Mouse (Mus musculus): ENCODE results near the gene Lexm. TPM values are rescaled to one million over a fixed set of nuclear protein-coding genes. Genes with fewer than 3 reads are reported as not detected.
A peak's percentile ranks its signal among the peaks of the same experiment; 100 is the strongest.

The Lexm gene
- total and polyA plus RNA-seq, 2 experiments from 2014 or later, result not detected

DNA sequence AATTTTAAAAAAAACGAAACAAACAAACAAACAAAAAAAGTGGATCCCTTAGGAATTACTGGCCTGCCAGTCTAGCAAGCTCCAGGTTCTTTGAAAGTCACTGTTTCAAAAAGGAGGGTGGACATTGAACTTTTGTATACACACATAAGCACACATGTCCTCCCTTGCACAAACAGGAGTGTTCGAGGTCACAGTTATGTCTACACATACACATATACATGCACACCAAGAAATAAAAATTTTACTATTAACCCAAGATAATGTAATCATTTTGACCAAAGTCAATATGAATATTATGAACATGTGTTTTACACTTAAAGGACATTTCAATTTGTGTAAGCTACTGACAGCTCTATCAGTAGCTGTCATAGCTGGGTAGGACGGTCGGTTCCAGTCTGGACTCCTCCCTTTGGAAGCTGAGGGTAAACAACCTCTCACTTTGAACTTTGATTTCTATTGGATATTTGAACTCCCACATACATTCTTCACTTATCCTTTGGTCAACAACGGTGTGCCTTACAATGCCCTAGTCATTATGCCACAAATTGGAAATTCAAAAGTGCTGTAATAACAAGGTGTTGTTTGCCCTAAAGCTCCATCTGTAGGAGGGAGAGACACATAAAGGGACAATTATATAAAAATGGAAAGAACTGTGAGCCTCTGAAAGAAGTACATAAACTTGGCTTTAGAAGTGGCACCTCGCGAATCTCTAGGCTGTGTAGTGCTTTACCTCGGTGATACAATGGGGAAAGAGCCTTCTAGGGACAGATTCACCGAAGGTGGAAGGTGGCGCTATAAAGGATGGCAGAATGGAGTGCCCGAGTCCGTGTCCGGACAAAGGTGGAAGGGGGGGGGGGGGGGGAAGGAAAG lies 57.5 kb downstream of the Lexm start:
- ATAC-seq (ENCODE audit: low FRiP score), result no peak
- peak overlapping the region; percentile 79 for H3K4me3 ChIP-seq (ENCODE audit: low read depth, low read length)
- H3K36me3 ChIP-seq (ENCODE audit: insufficient read depth, low read length), result peaks cover 3% of the 10 kb centered on the region; the same call in 1 of the 2 replicates
- H3K9ac ChIP-seq (replicated peaks; ENCODE audit: low read length, poor library complexity, severe bottlenecking), result no peak overlapping the region
- peak overlapping the region; percentile 78; the same call in 1 of the 2 replicates for H3K27ac ChIP-seq (ENCODE audit: low read depth, low read length)
- WGBS, result 28% methylated on average over 13 of the region's 13 CpGs
- peaks cover 21% of the 10 kb centered on the region for H3K4me1 ChIP-seq (ENCODE audit: insufficient read depth, low read length)
- H3K4me2 ChIP-seq (ENCODE audit: low read depth, low read length, poor library complexity, severe bottlenecking), result peak overlapping the region; percentile 94
- TF ChIP-seq CTCF (IDR thresholded peaks at IDR 0.05), result peak; percentile 33; the same call in 1 of the 2 replicates
- no peaks in the 10 kb centered on the region for H3K27me3 ChIP-seq (ENCODE audit: insufficient read depth, low read length)
- DNase-seq (ENCODE audit: low spot score), result no peak
- H3K9me3 ChIP-seq (ENCODE audit: low read length), result no peaks in the 10 kb centered on the region

DNA sequence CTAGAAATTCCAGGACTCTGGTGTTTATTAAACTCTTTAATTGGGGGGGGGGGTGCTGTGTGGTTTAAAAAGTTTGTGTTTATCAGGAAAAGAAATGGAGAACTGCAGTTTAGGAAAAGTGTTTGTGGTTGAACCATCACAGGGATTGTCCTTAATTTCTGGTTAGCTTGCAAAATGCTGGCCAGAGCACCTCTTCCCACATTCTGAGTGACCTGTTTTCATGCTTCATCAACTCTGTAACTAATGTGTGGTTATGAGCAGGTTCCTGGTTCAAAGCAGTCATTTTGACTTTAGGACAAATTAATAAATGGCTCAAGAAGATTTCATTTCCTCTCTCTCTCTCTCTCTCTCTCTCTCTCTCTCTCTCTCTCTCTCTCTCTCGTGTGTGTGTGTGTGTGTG lies 59.1 kb downstream of the Lexm start:
- Histone ChIP-seq H3K9me3 (ENCODE audit: low read length) (no peaks in the 10 kb centered on the region), H3K27ac (ENCODE audit: low read depth, low read length) (no peak overlapping the region), H3K4me3 (ENCODE audit: low read depth, low read length) (no peak overlapping the region), H3K36me3 (ENCODE audit: insufficient read depth, low read length) (no peaks in the 10 kb centered on the region), H3K9ac (replicated peaks; ENCODE audit: low read length, poor library complexity, severe bottlenecking) (no peak overlapping the region), H3K27me3 (ENCODE audit: insufficient read depth, low read length) (no peaks in the 10 kb centered on the region), H3K4me2 (ENCODE audit: low read depth, low read length, poor library complexity, severe bottlenecking) (no peak overlapping the region), H3K4me1 (ENCODE audit: insufficient read depth, low read length) (peaks cover 12% of the 10 kb centered on the region; the same call in 1 of the 2 replicates)
- no peak for TF ChIP-seq CTCF (IDR thresholded peaks at IDR 0.05)
- ATAC-seq (ENCODE audit: low FRiP score), result no peak
- DNase-seq (ENCODE audit: low spot score), result no peak
- WGBS, result no CpG with 5 or more reads among the region's 1 CpGs

DNA sequence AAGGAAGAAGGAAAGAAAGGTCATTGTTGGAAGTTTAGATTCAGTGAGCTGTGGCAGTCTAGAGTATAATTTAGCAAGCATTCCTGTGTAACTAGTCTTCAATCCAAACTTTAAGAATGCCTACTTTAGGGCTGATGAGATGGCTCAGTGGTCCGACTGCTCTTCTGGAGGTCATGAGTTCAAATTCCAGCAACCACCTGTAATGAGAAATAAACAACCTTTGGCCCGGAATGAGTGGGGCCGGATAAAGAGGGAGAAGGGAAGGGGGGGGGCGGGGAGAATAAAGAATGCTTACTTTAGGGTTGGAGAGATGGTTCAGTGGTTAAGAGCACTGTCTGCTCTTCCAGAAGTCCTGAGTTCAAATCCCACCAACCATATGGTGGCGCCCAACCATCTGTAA lies 59.8 kb downstream of the Lexm start:
- no peak overlapping the region for H3K9ac ChIP-seq (replicated peaks; ENCODE audit: low read length, poor library complexity, severe bottlenecking)
- no peak for DNase-seq (ENCODE audit: low spot score)
- no peak for ATAC-seq (ENCODE audit: low FRiP score)
- H3K36me3 ChIP-seq (ENCODE audit: insufficient read depth, low read length), result no peaks in the 10 kb centered on the region
- H3K9me3 ChIP-seq (ENCODE audit: low read length), result no peaks in the 10 kb centered on the region
- WGBS, result 90% methylated on average over 5 of the region's 5 CpGs
- H3K4me2 ChIP-seq (ENCODE audit: low read depth, low read length, poor library complexity, severe bottlenecking), result no peak overlapping the region
- no peaks in the 10 kb centered on the region for H3K27me3 ChIP-seq (ENCODE audit: insufficient read depth, low read length)
- no peak for TF ChIP-seq CTCF (IDR thresholded peaks at IDR 0.05)
- H3K4me3 ChIP-seq (ENCODE audit: low read depth, low read length), result no peak overlapping the region
- H3K27ac ChIP-seq (ENCODE audit: low read depth, low read length), result no peak overlapping the region
- peaks cover 6% of the 10 kb centered on the region; the same call in 1 of the 2 replicates for H3K4me1 ChIP-seq (ENCODE audit: insufficient read depth, low read length)

- ATAC-seq (ENCODE audit: low FRiP score) (no peak), DNase-seq (ENCODE audit: low spot score) (no peak)
- Histone ChIP-seq H3K27me3 (ENCODE audit: insufficient read depth, low read length) (no peaks in the 10 kb centered on the region), H3K4me3 (ENCODE audit: low read depth, low read length) (no peak overlapping the region), H3K36me3 (ENCODE audit: insufficient read depth, low read length) (no peaks in the 10 kb centered on the region), H3K9me3 (ENCODE audit: low read length) (no peaks in the 10 kb centered on the region), H3K4me1 (ENCODE audit: insufficient read depth, low read length) (no peaks in the 10 kb centered on the region), H3K9ac (replicated peaks; ENCODE audit: low read length, poor library complexity, severe bottlenecking) (no peak overlapping the region), H3K27ac (ENCODE audit: low read depth, low read length) (no peak overlapping the region), H3K4me2 (ENCODE audit: low read depth, low read length, poor library complexity, severe bottlenecking) (no peak overlapping the region)
- no peak for TF ChIP-seq CTCF (IDR thresholded peaks at IDR 0.05)
- 70% methylated on average over 8 of the region's 8 CpGs for WGBS
These were observed 66.4 kb downstream of the Lexm start for GRCm38 (mm10) chr4:106550516-106551166.

DNA sequence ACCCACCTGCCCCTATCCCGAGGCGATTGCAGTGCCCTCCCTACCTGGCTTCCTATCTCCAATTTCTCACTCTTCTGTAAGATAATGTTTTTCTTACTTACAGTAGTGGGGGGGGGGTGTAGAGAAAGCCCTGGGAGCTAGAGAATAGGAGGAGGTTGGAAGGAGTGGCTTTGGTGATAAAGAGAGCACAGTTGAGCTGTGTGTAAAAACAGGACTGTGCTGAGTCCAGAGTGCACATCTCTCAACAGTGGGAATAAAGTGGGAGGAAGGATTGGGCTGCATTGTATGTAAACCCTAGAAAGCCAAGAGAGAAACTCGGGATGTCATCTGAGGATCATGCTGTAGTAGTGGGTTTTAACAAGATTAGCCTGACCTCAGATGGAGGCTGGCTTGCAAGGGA lies 68.9 kb downstream of the Lexm start:
- H3K4me3 ChIP-seq (ENCODE audit: low read depth, low read length), result no peak overlapping the region
- DNase-seq (ENCODE audit: low spot score) (no peak), ATAC-seq (ENCODE audit: low FRiP score) (no peak)
- no peak for TF ChIP-seq CTCF (IDR thresholded peaks at IDR 0.05)
- H3K4me1 ChIP-seq (ENCODE audit: insufficient read depth, low read length), result no peaks in the 10 kb centered on the region
- H3K9me3 ChIP-seq (ENCODE audit: low read length), result no peaks in the 10 kb centered on the region
- H3K27ac ChIP-seq (ENCODE audit: low read depth, low read length), result no peak overlapping the region
- no peaks in the 10 kb centered on the region for H3K36me3 ChIP-seq (ENCODE audit: insufficient read depth, low read length)
- no peak overlapping the region for H3K9ac ChIP-seq (replicated peaks; ENCODE audit: low read length, poor library complexity, severe bottlenecking)
- H3K4me2 ChIP-seq (ENCODE audit: low read depth, low read length, poor library complexity, severe bottlenecking), result no peak overlapping the region
- H3K27me3 ChIP-seq (ENCODE audit: insufficient read depth, low read length), result no peaks in the 10 kb centered on the region
- WGBS, result 84% methylated on average over 3 of the region's 3 CpGs

GRCm38 (mm10) chr4:106546896-106547295 lies 70.1 kb downstream of the Lexm start:
- WGBS, result 85% methylated on average over 1 of the region's 1 CpGs
- Histone ChIP-seq H3K9me3 (ENCODE audit: low read length) (no peaks in the 10 kb centered on the region), H3K36me3 (ENCODE audit: insufficient read depth, low read length) (no peaks in the 10 kb centered on the region), H3K27me3 (ENCODE audit: insufficient read depth, low read length) (no peaks in the 10 kb centered on the region), H3K4me1 (ENCODE audit: insufficient read depth, low read length) (no peaks in the 10 kb centered on the region), H3K4me3 (ENCODE audit: low read depth, low read length) (no peak overlapping the region), H3K27ac (ENCODE audit: low read depth, low read length) (no peak overlapping the region), H3K4me2 (ENCODE audit: low read depth, low read length, poor library complexity, severe bottlenecking) (no peak overlapping the region), H3K9ac (replicated peaks; ENCODE audit: low read length, poor library complexity, severe bottlenecking) (no peak overlapping the region)
- TF ChIP-seq CTCF (IDR thresholded peaks at IDR 0.05), result no peak
- ATAC-seq (ENCODE audit: low FRiP score), result no peak
- no peak for DNase-seq (ENCODE audit: low spot score)

All from midbrain, postnatal 0 days (tissue).